Mouse (Mus musculus) liver, postnatal 0 days (tissue): Measurements from ENCODE around the gene Cdc25a.
A peak's percentile ranks its signal among the peaks of the same experiment; 100 is the strongest.

Experiments
- CTCF ChIP-seq: sonication (generic); IDR thresholded peaks from 2 replicates; pipeline ENCODE4 v1.5.1; 2016; ENCODE audit warnings: antibody characterized with exemption, low read depth
- EP300 ChIP-seq: IDR thresholded peaks from 2 replicates; pipeline ENCODE4 v1.6.1; 2016; ENCODE audit warnings: antibody characterized with exemption, low read depth, mild to moderate bottlenecking

- TF ChIP-seq CTCF: peak; percentile 88
- no peak for TF ChIP-seq EP300
Observed at GRCm38 (mm10) chr9:109894413-109895090, 19.2 kb downstream of the Cdc25a start.
